Mouse (Mus musculus) limb, embryonic 10.5 days (tissue): ENCODE results near the gene Fam172a. TPM values are rescaled to one million over a fixed set of nuclear protein-coding genes. Genes with fewer than 3 reads are reported as not detected.
A peak's percentile ranks its signal among the peaks of the same experiment; 100 is the strongest.

Source experiments
- DNase-seq: peaks from one replicate; pipeline ENCODE4 v3.0.0-alpha.2; 2017; ENCODE audit warnings: low spot score
- H3K27ac ChIP-seq: fragments of 300-500 bp; sonication (generic); 2 replicates; pipeline ENCODE4 v1.5.1; 2016; ENCODE audit warnings: mild to moderate bottlenecking
- H3K27me3 ChIP-seq: fragments of 300-500 bp; sonication (generic); 2 replicates; pipeline ENCODE4 v1.6.1; 2016; ENCODE audit warnings: low read depth, mild to moderate bottlenecking; ENCODE audit not compliant: poor library complexity, severe bottlenecking
- H3K36me3 ChIP-seq: fragments of 300-500 bp; sonication (generic); 2 replicates; pipeline ENCODE4 v1.6.1; 2016; ENCODE audit warnings: mild to moderate bottlenecking, moderate library complexity
- H3K4me1 ChIP-seq: fragments of 300-500 bp; sonication (generic); 2 replicates; pipeline ENCODE4 v1.6.1; 2016
- H3K4me3 ChIP-seq: fragments of 300-500 bp; sonication (generic); 2 replicates; pipeline ENCODE4 v1.5.1; 2016; ENCODE audit warnings: mild to moderate bottlenecking, moderate library complexity
- H3K9me3 ChIP-seq: fragments of 300-500 bp; sonication (generic); replicated peaks from 2 replicates; pipeline ENCODE4 v1.6.1; 2016; ENCODE audit warnings: mild to moderate bottlenecking
- WGBS: fragments of 180-500 bp; shearing (Covaris S2); methylation state at CpG from one replicate; pipeline ENCODE4 v1.1.7; 2016; 5-methylcytosine and 5-hydroxymethylcytosine counted together
- polyA plus RNA-seq: library from polyadenylated mRNA; unstranded; fragments of >200 nt; fragmentation: Nextera tagmentation; extraction: Ambion mirVana; gene quantifications from 2 replicates; pipeline ENCODE4 v1.2.1, GENCODE M21; 2016

Fam172a gene
- polyA plus RNA-seq, 1 experiment from 2014 or later, result 20.6 TPM

DNA sequence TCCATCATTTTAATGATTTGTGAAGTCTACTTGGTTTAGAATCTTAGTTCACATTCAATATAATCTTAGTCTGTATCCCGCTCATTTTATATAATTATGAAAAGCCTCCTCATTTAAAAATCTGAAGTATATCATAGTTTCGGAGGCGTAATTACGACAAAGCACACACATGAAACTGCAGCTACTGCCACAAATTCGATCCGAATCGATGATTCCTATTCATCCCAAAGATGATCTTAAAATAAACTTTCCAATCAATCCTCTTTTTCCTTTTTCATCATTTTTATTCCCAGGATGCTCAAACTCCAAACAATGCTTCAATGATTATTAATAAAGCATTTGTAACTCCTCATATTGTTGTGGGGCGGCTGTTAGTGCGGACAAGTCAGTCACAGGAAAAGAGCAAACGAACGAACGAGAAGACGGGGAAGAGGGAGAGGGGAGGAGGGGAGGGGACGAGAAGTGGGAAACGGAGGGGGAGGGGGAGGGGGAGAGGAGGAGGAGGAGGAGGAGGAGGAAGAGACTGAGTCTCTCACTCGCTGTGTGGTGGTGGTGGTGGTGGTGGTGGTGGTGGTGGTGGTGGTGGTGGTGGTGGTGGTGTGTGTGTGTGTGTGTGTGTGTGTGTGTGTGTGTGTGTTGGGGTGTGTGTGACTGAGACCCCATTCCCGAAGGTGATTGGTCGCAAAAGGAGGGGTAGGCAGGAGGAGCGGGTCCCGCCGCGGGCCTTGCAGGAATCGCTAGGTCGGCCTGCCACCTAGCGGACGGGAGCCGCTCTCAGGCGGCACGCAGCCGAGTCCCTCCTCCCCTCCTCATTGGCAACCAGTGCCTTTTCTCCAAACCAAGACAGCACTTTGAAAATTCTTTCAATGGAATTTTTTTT, 499.4 kb downstream of the Fam172a start:
- H3K36me3 ChIP-seq, result no peaks in the 10 kb centered on the region
- no peaks in the 10 kb centered on the region for H3K9me3 ChIP-seq
- peaks cover 44% of the 10 kb centered on the region for H3K4me1 ChIP-seq
- DNase-seq, result peak; percentile 93
- 1% methylated on average over 28 of the region's 30 CpGs for WGBS
- peak overlapping the region; percentile 90 for H3K27ac ChIP-seq
- peak overlapping the region; percentile 88 for H3K4me3 ChIP-seq
- peaks cover 45% of the 10 kb centered on the region for H3K27me3 ChIP-seq

DNA sequence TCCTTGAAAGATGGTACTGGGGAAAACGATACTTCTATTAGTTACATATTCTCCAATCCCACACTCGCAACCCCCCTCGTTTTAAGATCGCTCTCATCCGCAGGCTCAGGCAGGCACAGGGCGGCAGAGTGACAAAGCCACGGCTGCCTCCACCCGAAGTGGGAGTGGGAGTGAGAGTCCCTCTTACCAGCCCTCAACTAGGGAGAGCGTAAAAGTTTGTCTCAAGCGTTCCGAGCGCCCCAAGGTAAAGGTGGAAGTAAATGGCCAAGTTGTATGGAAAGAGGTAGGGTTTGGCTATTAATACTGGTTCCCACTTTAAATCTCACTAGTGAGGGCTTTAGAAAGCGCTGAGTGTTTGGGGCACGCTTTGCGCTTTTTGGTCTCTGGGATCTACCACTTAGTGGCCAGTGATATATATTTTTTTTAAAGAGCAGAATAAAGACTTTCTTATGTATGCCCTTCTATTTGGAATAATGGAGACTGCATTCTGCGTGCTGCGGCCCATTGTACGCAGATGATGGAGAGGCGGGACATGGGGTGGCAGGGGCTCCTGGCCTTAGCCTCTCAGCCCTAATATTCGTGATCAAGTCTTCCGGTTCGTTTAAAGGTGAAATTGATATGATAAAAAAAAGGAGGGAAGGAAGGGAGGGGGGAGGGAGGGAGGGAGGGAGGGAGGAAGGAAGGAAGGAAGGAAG, 500.2 kb downstream of the Fam172a start:
- Histone ChIP-seq H3K27me3 (peaks cover 50% of the 10 kb centered on the region), H3K27ac (peak overlapping the region; percentile 90), H3K9me3 (no peaks in the 10 kb centered on the region)

DNA sequence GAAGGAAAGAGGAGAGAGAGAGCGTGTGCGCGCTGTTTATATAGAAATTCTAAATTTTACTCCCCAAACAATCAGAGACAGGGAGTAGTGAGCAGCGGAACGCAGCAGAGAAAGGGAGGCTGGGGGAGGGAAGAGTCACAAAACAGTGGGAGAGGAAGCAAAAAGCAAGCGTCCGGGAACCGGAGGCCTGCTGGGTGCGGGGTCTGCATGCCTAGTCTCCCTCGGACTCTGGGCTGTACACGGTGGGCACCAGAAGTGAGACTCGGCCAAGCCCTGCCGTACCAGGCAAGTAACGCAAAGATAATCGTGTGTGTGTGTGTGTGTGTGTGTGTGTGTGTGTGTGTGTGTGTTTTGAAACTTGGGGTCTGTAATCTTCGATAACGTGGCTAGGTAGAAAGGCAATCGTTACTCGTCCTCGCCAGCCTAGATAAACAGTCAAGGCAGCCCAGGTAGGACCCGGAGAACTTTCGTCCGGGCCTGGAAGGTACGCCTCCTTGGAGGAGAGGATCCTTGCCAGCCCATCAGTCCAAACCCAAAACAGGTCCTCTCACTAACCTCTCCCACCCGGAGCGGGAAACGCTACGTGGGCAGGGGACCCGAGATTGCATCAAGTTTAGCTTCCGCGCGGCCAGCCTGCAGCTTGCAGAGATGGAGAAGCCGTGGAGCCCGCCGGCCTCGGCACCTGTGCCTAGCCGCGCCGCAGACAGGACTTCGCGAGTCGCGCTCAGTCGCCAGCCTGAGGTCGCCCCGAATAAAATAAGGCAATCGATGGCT, 500.9 kb downstream of the Fam172a start:
- peaks cover 43% of the 10 kb centered on the region for H3K4me1 ChIP-seq
- peaks cover 57% of the 10 kb centered on the region for H3K27me3 ChIP-seq
- under 1% methylated on average over 47 of the region's 47 CpGs for WGBS
- H3K4me3 ChIP-seq, result peak overlapping the region; percentile 88
- no peaks in the 10 kb centered on the region for H3K9me3 ChIP-seq
- DNase-seq, result peak; percentile 80
- peak overlapping the region; percentile 90 for H3K27ac ChIP-seq
- no peaks in the 10 kb centered on the region for H3K36me3 ChIP-seq

More for the DNA sequence above, 500.2 kb downstream of the Fam172a start:
- WGBS, result 1% methylated on average over 22 of the region's 22 CpGs
- H3K36me3 ChIP-seq, result no peaks in the 10 kb centered on the region
- no peak for DNase-seq
- H3K4me1 ChIP-seq, result peaks cover 44% of the 10 kb centered on the region
- peak overlapping the region; percentile 88 for H3K4me3 ChIP-seq

DNA sequence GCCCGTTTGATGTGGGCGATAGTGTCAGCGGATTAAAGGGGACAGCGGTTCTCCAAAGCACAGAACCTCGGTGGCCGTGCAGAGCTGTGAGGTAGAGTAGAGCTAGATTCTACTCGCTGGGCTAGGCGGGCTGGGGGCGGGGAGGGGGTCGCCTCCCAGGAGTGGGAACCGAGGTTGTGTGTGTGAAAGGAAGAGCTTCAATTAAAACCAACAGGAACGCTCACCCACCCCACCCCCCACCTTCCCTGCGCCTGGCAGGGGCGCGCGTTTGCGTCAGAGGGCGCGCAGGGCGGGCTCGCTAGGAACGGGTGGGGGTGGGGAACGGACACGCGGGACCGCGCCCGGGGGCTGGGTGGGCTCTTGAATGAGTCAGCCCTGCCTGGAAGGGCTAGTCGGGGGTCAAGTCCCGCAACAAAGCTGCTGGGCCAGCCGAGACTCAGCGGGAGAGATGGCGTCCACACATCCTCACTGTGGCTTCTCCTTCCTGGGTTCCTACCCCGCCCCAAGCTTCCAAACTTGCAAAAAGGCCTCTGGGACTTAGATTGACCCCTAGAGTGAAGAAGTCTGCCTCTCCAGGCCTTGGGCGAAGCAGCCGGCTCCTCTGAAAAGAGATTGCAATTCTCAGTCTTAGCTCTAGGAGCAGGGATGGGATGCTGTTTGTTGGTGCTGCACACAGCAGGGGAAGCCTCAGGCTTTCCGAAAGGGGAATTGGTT, 501.7 kb downstream of the Fam172a start:
- no peaks in the 10 kb centered on the region for H3K36me3 ChIP-seq
- H3K9me3 ChIP-seq, result no peaks in the 10 kb centered on the region
- WGBS, result under 1% methylated on average over 36 of the region's 37 CpGs
- H3K27ac ChIP-seq, result peak overlapping the region; percentile 90
- H3K27me3 ChIP-seq, result peaks cover 65% of the 10 kb centered on the region
- peak overlapping the region; percentile 88 for H3K4me3 ChIP-seq
- H3K4me1 ChIP-seq, result peaks cover 44% of the 10 kb centered on the region
- peak; percentile 77 for DNase-seq

DNA sequence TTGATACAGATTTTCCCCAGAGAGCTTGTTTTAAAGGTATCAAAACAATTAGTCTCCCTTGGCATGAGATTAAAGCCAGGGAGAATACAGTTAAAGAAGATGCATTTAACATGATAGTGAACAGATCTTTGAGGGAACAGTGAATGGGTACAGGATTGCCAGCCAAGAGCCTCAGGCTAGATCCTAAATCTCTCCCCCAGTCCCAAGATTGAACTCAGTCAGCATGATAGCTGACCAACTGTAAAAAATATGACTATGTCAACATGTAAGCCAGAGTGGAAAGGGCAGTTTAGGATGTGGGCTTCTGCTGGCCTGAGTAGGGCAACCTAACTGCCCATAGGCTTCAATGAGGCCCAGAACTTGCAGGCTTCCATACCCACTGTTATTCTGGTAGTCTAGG, 503.6 kb downstream of the Fam172a start:
- no peak for DNase-seq
- Histone ChIP-seq H3K27me3 (peaks cover 84% of the 10 kb centered on the region), H3K9me3 (no peaks in the 10 kb centered on the region), H3K4me1 (peaks cover 60% of the 10 kb centered on the region), H3K27ac (no peak overlapping the region), H3K36me3 (no peaks in the 10 kb centered on the region), H3K4me3 (no peak overlapping the region)

DNA sequence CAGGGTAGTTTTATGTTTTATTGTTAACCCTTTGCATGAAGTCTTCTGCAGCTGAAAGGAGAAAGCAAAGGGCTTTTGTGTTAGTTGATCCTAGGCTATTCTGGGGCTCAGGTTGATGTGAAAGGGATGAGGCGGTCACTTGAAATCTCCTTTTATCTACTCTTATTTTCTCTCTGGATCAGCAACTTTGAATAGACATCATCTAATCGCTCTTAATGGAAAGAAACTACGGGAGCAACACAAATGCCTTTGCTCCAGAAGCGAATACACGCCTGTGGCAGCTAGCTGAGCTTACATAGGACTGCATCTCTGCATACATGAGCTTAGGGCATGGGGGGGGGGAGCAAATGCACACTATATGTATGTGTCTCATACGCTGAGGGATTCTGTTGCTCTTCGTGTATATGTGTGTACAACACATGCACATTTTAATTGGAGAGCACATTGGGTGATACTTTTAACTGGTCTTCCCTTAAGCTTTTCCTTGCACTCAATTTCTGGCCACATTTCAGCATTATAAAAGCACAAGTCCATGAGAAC, 505.1 kb downstream of the Fam172a start:
- H3K27me3 ChIP-seq, result peaks cover 97% of the 10 kb centered on the region
- H3K4me3 ChIP-seq, result no peak overlapping the region
- no peak for DNase-seq
- no peaks in the 10 kb centered on the region for H3K36me3 ChIP-seq
- WGBS, result 39% methylated on average over 7 of the region's 7 CpGs
- H3K27ac ChIP-seq, result no peak overlapping the region
- H3K4me1 ChIP-seq, result peaks cover 68% of the 10 kb centered on the region
- no peaks in the 10 kb centered on the region for H3K9me3 ChIP-seq

DNA sequence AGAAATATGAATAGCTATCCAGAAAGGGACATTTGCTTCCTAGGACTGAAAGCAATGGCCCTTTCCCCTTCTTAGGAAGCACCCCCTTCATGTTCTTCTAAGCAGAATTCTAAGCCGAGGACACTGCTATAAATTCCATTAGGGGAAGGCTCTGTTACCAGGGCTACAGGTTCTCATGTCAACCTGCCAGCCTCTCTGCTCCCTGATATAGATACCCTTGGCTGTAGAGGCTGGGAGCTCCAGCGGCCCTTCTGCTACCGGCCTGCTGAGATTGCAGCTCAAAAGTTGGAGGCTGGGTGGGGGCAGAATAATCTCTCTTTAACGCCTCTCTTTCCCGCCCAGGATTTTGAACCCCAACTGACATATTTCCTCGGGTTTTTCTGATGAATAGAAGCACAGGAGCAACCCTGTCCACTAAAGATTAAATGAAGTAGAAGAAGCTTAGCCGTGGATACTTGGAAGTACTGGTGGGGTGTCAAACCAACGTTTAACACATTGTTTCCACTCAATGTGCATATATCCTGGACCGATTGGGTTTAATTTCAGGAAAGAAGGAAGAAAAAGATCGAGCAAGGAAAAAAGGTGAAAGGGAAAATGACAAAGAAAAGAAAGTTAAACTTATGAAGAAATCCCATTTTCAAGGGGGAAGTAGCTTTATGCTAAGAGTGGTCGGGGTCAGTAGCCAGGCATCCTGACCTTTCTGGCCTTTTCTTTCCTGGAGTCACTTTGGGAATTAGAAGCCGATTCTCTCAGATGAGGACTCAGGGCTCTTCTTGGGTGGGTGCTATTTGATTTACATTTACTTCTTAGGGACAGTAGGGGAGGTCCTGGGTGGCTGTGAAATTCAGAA, 506.2 kb downstream of the Fam172a start:
- 3% methylated on average over 12 of the region's 12 CpGs for WGBS
- DNase-seq, result no peak
- Histone ChIP-seq H3K4me1 (peaks cover 63% of the 10 kb centered on the region), H3K36me3 (no peaks in the 10 kb centered on the region), H3K4me3 (no peak overlapping the region), H3K27ac (no peak overlapping the region), H3K9me3 (no peaks in the 10 kb centered on the region), H3K27me3 (peaks cover 96% of the 10 kb centered on the region)

DNA sequence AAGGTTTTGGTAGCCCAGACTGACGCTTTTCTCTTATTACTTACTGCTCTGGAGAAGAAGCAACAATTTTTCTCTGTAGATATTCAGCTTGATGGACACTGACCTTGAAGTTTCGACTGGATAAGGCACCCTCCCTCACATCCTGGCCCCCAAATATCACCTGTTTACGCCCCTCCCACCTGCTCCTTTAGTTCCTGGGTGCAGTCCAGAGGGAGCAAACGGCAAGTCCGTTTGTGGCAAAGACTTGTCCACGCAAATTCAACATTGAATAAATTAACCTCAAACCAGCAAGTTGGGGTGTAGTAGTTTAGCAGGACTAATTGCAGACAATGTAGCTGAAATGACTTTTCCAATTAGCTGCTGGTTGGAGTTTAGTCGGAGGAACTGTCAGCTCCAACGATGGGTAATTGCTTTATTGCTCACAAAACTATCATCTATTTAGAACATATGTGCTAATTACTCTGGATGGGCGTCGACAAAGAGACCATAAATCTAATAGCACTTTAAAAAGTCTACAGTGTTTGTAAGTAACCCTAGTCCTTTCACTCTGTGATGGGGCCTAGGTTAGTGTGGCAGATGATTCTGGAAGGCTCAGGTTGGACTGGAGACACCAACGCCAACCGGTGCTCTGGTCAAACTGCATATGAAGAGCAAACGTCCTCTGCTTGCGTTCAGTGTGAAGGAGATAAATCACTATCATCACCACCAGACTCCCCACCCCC, 507.0 kb downstream of the Fam172a start:
- H3K9me3 ChIP-seq, result no peaks in the 10 kb centered on the region
- no peak overlapping the region for H3K27ac ChIP-seq
- peaks cover 95% of the 10 kb centered on the region for H3K27me3 ChIP-seq
- 3% methylated on average over 14 of the region's 14 CpGs for WGBS
- peak overlapping the region; percentile 49; the same call in 1 of the 2 replicates for H3K4me3 ChIP-seq
- no peaks in the 10 kb centered on the region for H3K36me3 ChIP-seq
- DNase-seq, result no peak
- H3K4me1 ChIP-seq, result peaks cover 62% of the 10 kb centered on the region

DNA sequence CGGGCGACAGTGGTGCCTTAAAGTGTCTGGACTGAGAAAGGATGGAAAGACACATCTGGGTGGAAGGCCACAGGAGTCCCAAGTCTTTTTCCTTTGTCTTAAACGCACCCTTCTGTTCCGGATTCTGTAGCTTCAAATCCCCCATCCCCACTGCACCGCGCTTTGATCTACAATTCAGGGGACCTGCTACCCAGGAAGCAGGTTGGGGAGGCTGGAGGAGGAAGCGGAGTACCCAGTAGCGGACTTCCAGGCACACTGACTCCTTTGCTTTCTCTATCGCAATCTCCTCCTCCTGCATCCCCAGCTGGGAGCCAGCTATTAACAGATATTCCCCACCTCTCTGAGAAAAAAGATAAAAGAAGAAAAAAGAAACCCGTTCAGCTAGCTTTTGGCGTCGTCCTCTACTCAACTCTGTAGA, 507.8 kb downstream of the Fam172a start:
- peak overlapping the region; percentile 49 for H3K4me3 ChIP-seq
- peaks cover 55% of the 10 kb centered on the region for H3K4me1 ChIP-seq
- DNase-seq, result no peak
- H3K27me3 ChIP-seq, result peaks cover 89% of the 10 kb centered on the region
- H3K36me3 ChIP-seq, result no peaks in the 10 kb centered on the region
- no peaks in the 10 kb centered on the region for H3K9me3 ChIP-seq
- peak overlapping the region; percentile 61 for H3K27ac ChIP-seq
- under 1% methylated on average over 12 of the region's 12 CpGs for WGBS

DNA sequence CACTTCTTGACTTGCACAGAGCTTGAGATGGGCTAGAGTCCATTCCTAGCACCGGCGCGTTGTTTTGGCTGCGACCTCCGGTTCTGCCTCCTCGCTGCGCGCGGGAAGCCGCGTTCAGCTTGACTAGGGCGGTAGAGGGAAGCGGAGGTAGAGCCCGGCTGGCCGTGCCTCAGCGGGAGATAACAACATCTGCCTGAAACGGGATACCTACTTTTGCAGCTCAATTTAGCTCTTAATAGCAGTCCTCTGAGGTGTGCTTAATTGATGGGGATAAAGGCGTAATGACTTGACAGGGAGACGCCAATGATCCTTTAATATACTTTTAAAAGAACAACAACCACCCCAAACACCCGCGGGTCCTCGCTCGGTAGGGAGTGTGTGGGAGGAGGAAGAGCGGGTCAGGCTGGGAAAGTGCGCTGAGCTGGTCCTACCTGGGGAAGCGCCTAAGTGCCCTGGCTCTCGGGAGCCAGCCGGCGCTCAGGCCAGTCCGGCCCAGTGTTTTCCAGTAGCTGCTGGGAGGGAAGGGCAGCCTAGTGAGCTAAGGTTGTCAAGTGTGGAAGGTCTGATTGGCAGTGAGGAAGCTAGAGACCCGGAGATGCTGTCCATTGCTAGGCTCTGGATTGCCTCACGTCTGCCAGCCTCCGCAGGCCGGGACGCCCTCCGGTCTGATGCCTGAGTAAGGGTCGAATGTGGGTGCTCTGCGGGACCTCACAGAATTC, 508.4 kb downstream of the Fam172a start:
- peak; percentile 72 for DNase-seq
- Histone ChIP-seq H3K4me3 (peak overlapping the region; percentile 49), H3K27ac (peak overlapping the region; percentile 61), H3K4me1 (peaks cover 52% of the 10 kb centered on the region), H3K9me3 (no peaks in the 10 kb centered on the region), H3K27me3 (peaks cover 84% of the 10 kb centered on the region), H3K36me3 (no peaks in the 10 kb centered on the region)
- 1% methylated on average over 38 of the region's 38 CpGs for WGBS
